Mouse (Mus musculus) forebrain, embryonic 11.5 days (tissue): ENCODE measurements at regions not wholly inside any gene's neighbourhood (a gene's known extent, or its start where the extent isn't known, plus 50 kb on each side); places are given as distances from the start of the nearest gene placed in this dataset.

Experiments
- ATAC-seq: fragments of 200-750 bp; cut with Nextera tagmentation; replicated peaks from 2 replicates; pipeline ENCODE4 v1.8.0; 2017; ENCODE audit warnings: moderate TSS enrichment; ENCODE audit not compliant: low FRiP score
- DNase-seq: peaks from one replicate; pipeline ENCODE4 v3.0.0-alpha.2; 2017; ENCODE audit warnings: low spot score
- H3K27ac ChIP-seq: fragments of 300-500 bp; sonication (generic); 2 replicates; pipeline ENCODE4 v1.5.1; 2014; ENCODE audit warnings: low read depth, low read length
- H3K27me3 ChIP-seq: fragments of 300-500 bp; sonication (generic); 2 replicates; pipeline ENCODE4 v1.6.1; 2014; ENCODE audit warnings: mild to moderate bottlenecking, low read length, mixed read lengths; ENCODE audit not compliant: control insufficient read depth, insufficient read depth
- H3K36me3 ChIP-seq: fragments of 300-500 bp; sonication (generic); 2 replicates; pipeline ENCODE4 v1.6.1; 2014; ENCODE audit warnings: mild to moderate bottlenecking, low read length, moderate library complexity, mixed read lengths; ENCODE audit not compliant: control insufficient read depth, insufficient read depth
- H3K4me1 ChIP-seq: fragments of 300-500 bp; sonication (generic); replicated peaks from 2 replicates; pipeline ENCODE4 v1.6.1; 2014; ENCODE audit warnings: low read length, mixed read lengths; ENCODE audit not compliant: control insufficient read depth, insufficient read depth
- H3K4me2 ChIP-seq: fragments of 300-500 bp; sonication (generic); 2 replicates; pipeline ENCODE4 v1.6.1; 2014; ENCODE audit warnings: low read depth, mild to moderate bottlenecking, low read length, moderate library complexity, mixed read lengths; ENCODE audit not compliant: severe bottlenecking
- H3K4me3 ChIP-seq: fragments of 300-500 bp; sonication (generic); 2 replicates; pipeline ENCODE4 v1.5.1; 2014; ENCODE audit warnings: low read depth, low read length
- H3K9ac ChIP-seq: fragments of 300-500 bp; sonication (generic); 2 replicates; pipeline ENCODE4 v1.6.1; 2014; ENCODE audit warnings: low read length
- H3K9me3 ChIP-seq: fragments of 300-500 bp; sonication (generic); 2 replicates; pipeline ENCODE4 v1.6.1; 2016; ENCODE audit warnings: low read length, mixed read lengths; ENCODE audit not compliant: control insufficient read depth
- WGBS: fragments of 180-500 bp; shearing (Covaris S2); extraction: QIAGEN DNeasy Blood & Tissue Kit; methylation state at CpG from one replicate; pipeline ENCODE4 v1.1.7; 2014; 5-methylcytosine and 5-hydroxymethylcytosine counted together

GRCm38 (mm10) chr1:35927049-35927415 is 141.2 kb upstream of the Hs6st1 start:
- Histone ChIP-seq H3K27me3 (no peaks in the 10 kb centered on the region), H3K4me3 (no peak overlapping the region), H3K4me2 (no peak overlapping the region), H3K27ac (no peak overlapping the region), H3K9me3 (no peaks in the 10 kb centered on the region), H3K36me3 (no peaks in the 10 kb centered on the region), H3K9ac (no peak overlapping the region), H3K4me1 (no peaks in the 10 kb centered on the region)
- ATAC-seq (no peak), DNase-seq (no peak)
- WGBS: 75% methylated on average over 3 of the region's 3 CpGs

DNA sequence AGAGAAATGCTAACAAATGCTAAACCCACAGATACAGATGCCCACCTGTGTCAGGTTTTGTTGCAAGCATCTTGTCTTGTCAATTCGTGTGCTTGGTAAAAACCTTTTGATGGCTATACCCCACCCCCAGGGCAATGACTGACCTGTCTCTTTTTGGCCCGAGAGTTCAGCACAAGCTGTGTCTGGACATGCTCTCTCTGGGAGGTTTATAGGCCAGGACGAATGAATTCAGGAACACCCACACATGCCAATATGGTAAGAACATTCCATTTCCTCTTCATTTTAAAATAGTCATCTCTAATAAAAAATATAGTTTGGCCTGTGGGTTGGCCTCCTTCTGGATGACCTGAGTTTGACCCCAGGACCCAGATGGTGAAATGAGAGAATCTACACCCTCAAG is 137.8 kb upstream of the Hs6st1 start:
- Histone ChIP-seq H3K36me3 (no peaks in the 10 kb centered on the region), H3K27ac (no peak overlapping the region), H3K4me3 (no peak overlapping the region), H3K4me1 (no peaks in the 10 kb centered on the region), H3K9ac (no peak overlapping the region), H3K9me3 (no peaks in the 10 kb centered on the region), H3K27me3 (no peaks in the 10 kb centered on the region), H3K4me2 (no peak overlapping the region)
- 76% methylated on average over 3 of the region's 3 CpGs for WGBS
- no peak for DNase-seq
- no peak for ATAC-seq

GRCm38 (mm10) chr1:35931056-35931455 is 137.1 kb upstream of the Hs6st1 start:
- Histone ChIP-seq H3K4me2 (no peak overlapping the region), H3K27ac (no peak overlapping the region), H3K9ac (no peak overlapping the region), H3K27me3 (no peaks in the 10 kb centered on the region), H3K4me1 (no peaks in the 10 kb centered on the region), H3K4me3 (no peak overlapping the region), H3K36me3 (no peaks in the 10 kb centered on the region), H3K9me3 (no peaks in the 10 kb centered on the region)
- ATAC-seq (no peak), DNase-seq (no peak)
- WGBS: 89% methylated on average over 7 of the region's 7 CpGs

DNA sequence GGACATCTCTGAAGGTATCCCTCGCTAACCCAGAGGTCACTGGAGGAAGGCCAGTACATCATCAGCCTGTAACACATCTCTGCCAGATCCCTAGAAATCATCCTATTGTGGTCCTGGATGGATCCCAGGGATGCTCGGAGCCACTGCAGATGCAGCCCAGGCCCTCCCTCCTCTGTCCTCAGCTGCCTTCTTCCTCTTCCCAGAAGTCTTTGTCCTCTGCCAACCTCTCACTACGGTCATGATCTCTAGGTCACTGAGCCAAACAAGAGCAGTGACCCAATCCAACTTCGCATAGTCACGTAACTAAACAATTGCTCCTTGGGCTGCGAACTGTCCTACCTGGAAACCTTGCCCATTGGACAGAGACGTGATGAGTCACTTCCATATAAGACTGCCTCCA is 134.7 kb upstream of the Hs6st1 start:
- no peaks in the 10 kb centered on the region for H3K27me3 ChIP-seq
- ATAC-seq: no peak
- no peak overlapping the region for H3K27ac ChIP-seq
- no peaks in the 10 kb centered on the region for H3K36me3 ChIP-seq
- WGBS: 89% methylated on average over 7 of the region's 7 CpGs
- H3K4me1 ChIP-seq: no peaks in the 10 kb centered on the region
- H3K9ac ChIP-seq: no peak overlapping the region
- H3K4me3 ChIP-seq: no peak overlapping the region
- H3K4me2 ChIP-seq: no peak overlapping the region
- no peaks in the 10 kb centered on the region for H3K9me3 ChIP-seq
- no peak for DNase-seq

- H3K27me3 ChIP-seq: no peaks in the 10 kb centered on the region
- H3K27ac ChIP-seq: no peak overlapping the region
- H3K4me3 ChIP-seq: no peak overlapping the region
- no peaks in the 10 kb centered on the region for H3K36me3 ChIP-seq
- ATAC-seq: no peak
- H3K4me2 ChIP-seq: no peak overlapping the region
- WGBS: 78% methylated on average over 7 of the region's 7 CpGs
- H3K4me1 ChIP-seq: 0 out of 2 replicates have a peak, but pooled peaks cover under 1% of the 10 kb centered on the region
- no peak overlapping the region for H3K9ac ChIP-seq
- DNase-seq: no peak
- H3K9me3 ChIP-seq: no peaks in the 10 kb centered on the region
These were observed 133.0 kb upstream of the Hs6st1 start for GRCm38 (mm10) chr1:35935099-35935651.

DNA sequence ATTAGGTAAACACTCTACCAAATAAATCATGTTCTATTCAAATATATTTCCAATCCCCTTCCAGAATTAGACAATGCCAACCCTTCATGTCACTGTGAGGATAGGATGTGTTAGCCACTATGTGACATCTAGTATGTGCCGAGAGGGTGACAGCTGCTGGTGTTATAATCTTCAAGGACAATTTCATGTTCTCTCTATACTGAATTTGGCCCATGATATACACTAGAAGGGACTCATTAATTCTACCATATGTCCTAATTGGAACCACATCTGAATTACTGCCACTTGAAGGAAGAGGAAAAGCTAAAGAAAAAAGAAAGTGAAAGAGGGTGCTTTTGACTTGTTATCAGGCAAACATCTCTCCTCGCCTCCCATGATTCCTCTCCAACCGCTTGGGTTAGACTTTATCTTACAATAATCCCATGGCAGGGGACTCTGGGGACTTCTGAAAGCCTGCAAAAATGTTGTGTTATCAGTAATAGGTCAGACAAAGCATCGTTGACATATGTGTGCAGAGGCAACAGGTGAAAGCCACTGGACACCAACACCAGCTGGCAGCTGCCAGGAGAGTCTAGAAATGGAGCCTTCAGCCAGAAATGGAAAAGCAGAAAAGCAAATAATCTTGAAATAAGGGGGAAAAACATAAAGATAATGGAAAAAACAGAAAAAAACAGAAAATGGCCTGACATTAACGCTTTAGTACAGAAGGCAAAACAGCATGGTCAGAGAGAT is 131.7 kb upstream of the Hs6st1 start:
- Histone ChIP-seq H3K9me3 (no peaks in the 10 kb centered on the region), H3K36me3 (no peaks in the 10 kb centered on the region), H3K27ac (no peak overlapping the region), H3K9ac (no peak overlapping the region), H3K4me3 (no peak overlapping the region), H3K4me1 (peaks cover 2% of the 10 kb centered on the region; the same call in 1 of the 2 replicates), H3K4me2 (no peak overlapping the region), H3K27me3 (no peaks in the 10 kb centered on the region)
- WGBS: 83% methylated on average over 5 of the region's 5 CpGs
- no peak for DNase-seq
- no peak for ATAC-seq

DNA sequence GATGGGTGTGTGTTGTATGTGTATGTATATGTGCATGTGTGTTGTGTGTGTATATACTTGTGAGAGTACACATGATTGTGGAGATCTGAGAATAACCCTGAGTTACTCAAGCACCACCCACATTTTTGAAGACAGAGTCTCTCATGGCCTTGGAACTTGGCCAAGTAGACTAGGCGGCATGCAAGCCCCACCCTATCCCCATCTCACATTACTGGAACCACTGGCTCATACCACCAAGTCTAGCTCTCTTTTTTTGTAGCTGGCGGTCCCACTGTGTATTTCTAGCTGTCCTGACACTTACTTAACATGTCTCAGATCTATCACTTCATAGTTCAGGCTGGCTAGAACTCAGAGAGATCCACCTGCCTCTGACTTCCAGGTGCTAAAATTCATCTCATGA is 128.0 kb upstream of the Hs6st1 start:
- Histone ChIP-seq H3K9me3 (no peaks in the 10 kb centered on the region), H3K36me3 (no peaks in the 10 kb centered on the region), H3K9ac (no peak overlapping the region), H3K4me1 (peaks cover 13% of the 10 kb centered on the region), H3K4me2 (no peak overlapping the region), H3K27ac (no peak overlapping the region), H3K27me3 (no peaks in the 10 kb centered on the region), H3K4me3 (no peak overlapping the region)
- 85% methylated on average over 2 of the region's 2 CpGs for WGBS
- ATAC-seq (no peak), DNase-seq (no peak)

DNA sequence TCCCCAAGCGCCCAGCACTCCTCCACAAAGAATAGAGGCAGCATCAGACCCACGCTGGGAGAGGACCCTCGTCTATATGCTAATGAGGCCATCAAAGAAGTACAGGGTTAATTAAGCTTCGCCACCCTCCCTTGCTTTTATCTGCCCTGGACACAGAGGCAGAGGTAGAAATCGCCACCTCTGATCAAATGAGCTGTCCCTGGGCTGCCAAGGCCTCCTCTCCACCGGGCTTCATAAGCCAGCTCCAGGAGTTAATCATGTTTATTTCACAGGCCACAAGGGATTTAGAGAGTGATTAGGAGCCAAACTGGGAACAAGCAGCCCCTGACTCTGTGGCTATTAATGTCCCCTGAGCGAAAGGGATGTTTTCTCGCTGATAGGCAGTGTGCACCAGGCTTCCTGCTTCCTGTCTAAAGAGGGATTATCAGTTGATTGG is 126.5 kb upstream of the Hs6st1 start:
- 3% methylated on average over 8 of the region's 8 CpGs for WGBS
- Histone ChIP-seq H3K36me3 (no peaks in the 10 kb centered on the region), H3K4me3 (no peak overlapping the region), H3K27ac (peak overlapping the region; percentile 54; the same call in 1 of the 2 replicates), H3K27me3 (no peaks in the 10 kb centered on the region), H3K9me3 (no peaks in the 10 kb centered on the region), H3K9ac (no peak overlapping the region), H3K4me1 (peaks cover 13% of the 10 kb centered on the region), H3K4me2 (no peak overlapping the region)
- ATAC-seq (peak; percentile 73), DNase-seq (peak; percentile 64)

DNA sequence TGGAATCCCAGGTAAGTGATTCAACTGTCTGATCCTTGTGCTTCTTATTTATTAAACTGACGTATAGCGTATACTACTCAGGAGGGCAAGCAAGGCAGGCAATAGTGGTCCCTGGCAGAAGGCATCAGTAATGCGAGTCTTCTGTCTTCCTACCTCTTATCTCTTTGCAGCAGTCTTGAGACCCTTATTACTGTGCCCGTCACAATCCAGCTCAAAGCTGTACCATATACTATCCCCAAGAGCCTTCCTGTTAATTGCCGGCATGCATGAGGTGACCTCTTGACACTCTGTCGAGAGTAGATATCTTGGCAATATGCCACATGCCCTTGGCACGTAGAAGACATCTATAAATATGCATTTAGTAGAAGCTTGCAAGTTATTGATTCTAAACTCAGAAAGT is 126.0 kb upstream of the Hs6st1 start:
- Histone ChIP-seq H3K4me1 (peaks cover 13% of the 10 kb centered on the region), H3K4me2 (no peak overlapping the region), H3K36me3 (no peaks in the 10 kb centered on the region), H3K27ac (peak overlapping the region; percentile 54; the same call in 1 of the 2 replicates), H3K9ac (no peak overlapping the region), H3K9me3 (no peaks in the 10 kb centered on the region), H3K4me3 (no peak overlapping the region), H3K27me3 (no peaks in the 10 kb centered on the region)
- ATAC-seq: no peak
- WGBS: 67% methylated on average over 7 of the region's 7 CpGs
- DNase-seq: no peak
